Mouse (Mus musculus): ENCODE data around the gene Iqschfp.

- TF ChIP-seq CTCF (IDR thresholded peaks at IDR 0.05; ENCODE audit: borderline replicate concordance, control insufficient read depth, extremely low read depth, insufficient read depth, low read length, poor library complexity), result no peak
- no peak for TF ChIP-seq POLR2A (IDR thresholded peaks at IDR 0.05; ENCODE audit: control insufficient read depth, extremely low read depth, insufficient read depth, low read length, poor library complexity)
Observed at GRCm38 (mm10) chr3:68491516-68491915, 599.5 kb downstream of the Iqschfp start.

Data from thymus, adult 2 months (tissue).